Mouse (Mus musculus): ENCODE data around the gene Tex36. TPM values are rescaled to one million over a fixed set of nuclear protein-coding genes. Genes with fewer than 3 reads are reported as not detected.

The Tex36 gene
- total RNA-seq, 1 experiment = not detected

DNA sequence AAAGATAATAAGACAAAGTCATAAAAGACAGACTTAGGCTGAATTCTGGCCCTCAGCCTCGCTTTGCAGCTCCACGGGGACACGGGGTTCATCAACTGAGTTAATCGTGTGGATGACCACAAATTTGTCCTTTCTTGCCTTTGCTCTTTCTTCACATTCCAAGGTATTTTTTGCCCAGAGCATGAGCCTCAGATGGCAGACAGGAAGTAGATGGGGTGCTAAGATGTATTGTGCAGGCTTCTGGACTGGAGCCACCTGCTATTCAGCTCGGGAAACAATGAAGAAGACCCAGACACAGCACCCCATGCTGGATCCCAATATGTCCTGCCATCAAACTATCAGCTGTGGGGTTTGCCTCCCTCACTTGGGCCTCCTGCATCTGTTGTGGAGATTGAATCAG lies 5.4 kb upstream of the Tex36 start:
- TF ChIP-seq ZNF384 (IDR thresholded peaks at IDR 0.05; ENCODE audit: low read depth, low read length) = no peak
- TF ChIP-seq MAFK (IDR thresholded peaks at IDR 0.05; ENCODE audit: insufficient read depth, low read depth, low read length) = no peak
- no peak for TF ChIP-seq HCFC1 (IDR thresholded peaks at IDR 0.05; ENCODE audit: borderline replicate concordance, insufficient read depth, low read length)
- no peak for TF ChIP-seq CHD2 (IDR thresholded peaks at IDR 0.05; ENCODE audit: low read depth, low read length)
- no peak for TF ChIP-seq ZC3H11A (IDR thresholded peaks at IDR 0.05; ENCODE audit: borderline replicate concordance, low read depth, low read length)
- Histone ChIP-seq H3K27ac (ENCODE audit: insufficient read depth, low read depth, low read length, poor library complexity, severe bottlenecking) (no peak overlapping the region), H3K4me3 (ENCODE audit: insufficient read depth in 1 of 2, low read depth in 1 of 2, low read length in 2 of 2, poor library complexity in 1 of 2, severe bottlenecking in 1 of 2) (no peak overlapping the region), H3K9me3 (ENCODE audit: control insufficient read depth, insufficient read depth, low read depth, low read length) (no peaks in the 10 kb centered on the region), H3K4me1 (ENCODE audit: control insufficient read depth in 2 of 2, insufficient read depth in 2 of 2, low read length in 2 of 2, poor library complexity in 1 of 2) (peaks cover 4 to 8% of the 10 kb centered on the region in 2 experiments; a peak in 3 of 4 replicates), H3K9ac (ENCODE audit: insufficient read depth, low read depth, low read length, poor library complexity, severe bottlenecking) (no peak overlapping the region), H3K36me3 (ENCODE audit: control insufficient read depth, insufficient read depth, low read length, poor library complexity, severe bottlenecking) (no peaks in the 10 kb centered on the region)
- in situ Hi-C loops (cut with MboI; ENCODE audit: low sequenced_read_pairs in 2 of 2, unreplicated experiment in 2 of 2) = no loop called here
- DNase-seq (ENCODE audit: low read depth, low spot score) = no peak

DNA sequence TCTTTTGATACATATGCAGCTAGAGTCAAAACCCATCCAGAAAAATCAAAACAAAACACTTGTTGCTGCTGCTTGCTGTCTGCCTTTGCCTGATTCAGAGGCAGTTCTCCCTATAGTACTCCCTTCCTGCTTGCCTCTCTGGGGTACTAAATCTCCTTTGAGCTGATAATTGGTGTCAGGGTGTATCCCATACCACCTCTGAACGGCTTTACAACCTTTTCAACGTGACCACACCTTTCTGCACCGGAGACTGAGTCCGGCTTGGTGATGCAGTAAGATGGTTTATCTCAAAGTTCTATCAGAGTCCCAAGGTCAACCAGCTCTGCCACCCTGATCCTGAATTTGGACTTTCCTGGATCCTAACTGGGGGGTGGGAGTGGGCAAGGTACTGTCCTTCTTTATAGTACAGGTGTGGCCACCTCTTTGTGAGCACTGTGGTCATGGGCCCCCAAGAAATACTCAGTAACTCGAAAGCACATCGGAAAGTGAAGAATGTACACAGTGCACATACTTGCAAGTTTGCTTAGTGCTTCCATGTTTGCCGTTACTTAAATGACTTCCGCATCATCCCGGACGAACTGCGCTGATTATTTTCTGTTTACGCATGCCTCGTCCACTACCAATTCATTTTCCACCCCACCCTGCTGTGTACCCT lies 2.6 kb upstream of the Tex36 start:
- Histone ChIP-seq H3K9me3 (ENCODE audit: control insufficient read depth, insufficient read depth, low read depth, low read length) (no peaks in the 10 kb centered on the region), H3K27ac (ENCODE audit: insufficient read depth, low read depth, low read length, poor library complexity, severe bottlenecking) (no peak overlapping the region), H3K9ac (ENCODE audit: insufficient read depth, low read depth, low read length, poor library complexity, severe bottlenecking) (no peak overlapping the region), H3K4me1 (ENCODE audit: control insufficient read depth in 2 of 2, insufficient read depth in 2 of 2, low read length in 2 of 2, poor library complexity in 1 of 2) (peaks cover 4 to 8% of the 10 kb centered on the region in 2 experiments; a peak in 3 of 4 replicates), H3K4me3 (ENCODE audit: insufficient read depth in 1 of 2, low read depth in 1 of 2, low read length in 2 of 2, poor library complexity in 1 of 2, severe bottlenecking in 1 of 2) (no peak overlapping the region), H3K36me3 (ENCODE audit: control insufficient read depth, insufficient read depth, low read length, poor library complexity, severe bottlenecking) (no peaks in the 10 kb centered on the region)
- DNase-seq (ENCODE audit: low read depth, low spot score) = no peak
- TF ChIP-seq ZNF384 (IDR thresholded peaks at IDR 0.05; ENCODE audit: low read depth, low read length) (no peak), ZC3H11A (IDR thresholded peaks at IDR 0.05; ENCODE audit: borderline replicate concordance, low read depth, low read length) (no peak), CHD2 (IDR thresholded peaks at IDR 0.05; ENCODE audit: low read depth, low read length) (no peak), MAFK (IDR thresholded peaks at IDR 0.05; ENCODE audit: insufficient read depth, low read depth, low read length) (no peak), HCFC1 (IDR thresholded peaks at IDR 0.05; ENCODE audit: borderline replicate concordance, insufficient read depth, low read length) (no peak)
- in situ Hi-C loops (cut with MboI; ENCODE audit: low sequenced_read_pairs in 2 of 2, unreplicated experiment in 2 of 2) = no loop called here

DNA sequence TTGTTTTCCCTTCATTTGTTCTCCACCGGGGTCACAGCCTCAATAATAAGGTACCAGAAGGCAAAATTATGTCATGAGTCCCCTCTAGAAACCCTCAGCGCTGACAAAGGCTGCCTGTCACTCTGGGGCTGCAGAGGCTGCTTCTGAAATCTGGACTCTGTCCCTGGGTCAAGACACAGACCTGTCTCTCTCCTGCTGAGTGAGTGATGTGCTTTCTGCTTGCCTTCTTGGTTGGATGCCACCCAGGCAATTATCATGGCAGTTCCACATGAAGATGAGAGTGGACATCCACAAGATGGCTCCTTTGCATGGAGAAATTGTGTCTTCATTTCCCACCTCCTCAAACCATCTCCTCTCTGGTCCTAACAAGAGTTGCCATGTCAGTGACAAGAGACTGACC lies 1.2 kb upstream of the Tex36 start:
- in situ Hi-C loops (cut with MboI; ENCODE audit: low sequenced_read_pairs in 2 of 2, unreplicated experiment in 2 of 2) = no loop called here
- Histone ChIP-seq H3K9ac (ENCODE audit: insufficient read depth, low read depth, low read length, poor library complexity, severe bottlenecking) (no peak overlapping the region), H3K36me3 (ENCODE audit: control insufficient read depth, insufficient read depth, low read length, poor library complexity, severe bottlenecking) (no peaks in the 10 kb centered on the region), H3K4me3 (ENCODE audit: insufficient read depth in 1 of 2, low read depth in 1 of 2, low read length in 2 of 2, poor library complexity in 1 of 2, severe bottlenecking in 1 of 2) (no peak overlapping the region), H3K27ac (ENCODE audit: insufficient read depth, low read depth, low read length, poor library complexity, severe bottlenecking) (no peak overlapping the region), H3K9me3 (ENCODE audit: control insufficient read depth, insufficient read depth, low read depth, low read length) (no peaks in the 10 kb centered on the region), H3K4me1 (ENCODE audit: control insufficient read depth in 2 of 2, insufficient read depth in 2 of 2, low read length in 2 of 2, poor library complexity in 1 of 2) (peaks cover 4 to 8% of the 10 kb centered on the region in 2 experiments; a peak in 3 of 4 replicates)
- no peak for DNase-seq (ENCODE audit: low read depth, low spot score)
- TF ChIP-seq HCFC1 (IDR thresholded peaks at IDR 0.05; ENCODE audit: borderline replicate concordance, insufficient read depth, low read length) (no peak), ZNF384 (IDR thresholded peaks at IDR 0.05; ENCODE audit: low read depth, low read length) (no peak), CHD2 (IDR thresholded peaks at IDR 0.05; ENCODE audit: low read depth, low read length) (no peak), MAFK (IDR thresholded peaks at IDR 0.05; ENCODE audit: insufficient read depth, low read depth, low read length) (no peak), ZC3H11A (IDR thresholded peaks at IDR 0.05; ENCODE audit: borderline replicate concordance, low read depth, low read length) (no peak)

DNA sequence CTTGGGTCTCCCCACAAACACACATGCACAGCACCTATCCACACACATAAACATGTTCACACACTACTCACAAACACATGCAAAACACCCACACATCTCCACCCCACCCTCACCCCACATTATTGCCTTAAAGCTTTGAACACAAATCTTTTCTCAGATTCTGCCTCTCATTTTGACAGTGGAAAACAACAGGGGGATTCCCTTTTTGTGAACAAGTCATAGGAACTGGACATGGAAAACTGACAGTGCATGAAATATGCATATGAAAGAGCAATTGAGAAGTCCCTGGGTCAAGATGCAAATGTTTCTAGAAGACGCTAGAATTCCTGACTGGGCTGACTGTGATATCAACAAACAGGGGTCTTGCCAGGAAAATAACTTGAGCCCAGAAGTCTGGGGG lies 1.4 kb downstream of the Tex36 start:
- Histone ChIP-seq H3K27ac (ENCODE audit: insufficient read depth, low read depth, low read length, poor library complexity, severe bottlenecking) (no peak overlapping the region), H3K9me3 (ENCODE audit: control insufficient read depth, insufficient read depth, low read depth, low read length) (no peaks in the 10 kb centered on the region), H3K4me3 (ENCODE audit: insufficient read depth in 1 of 2, low read depth in 1 of 2, low read length in 2 of 2, poor library complexity in 1 of 2, severe bottlenecking in 1 of 2) (no peak overlapping the region), H3K9ac (ENCODE audit: insufficient read depth, low read depth, low read length, poor library complexity, severe bottlenecking) (no peak overlapping the region), H3K4me1 (ENCODE audit: control insufficient read depth in 2 of 2, insufficient read depth in 2 of 2, low read length in 2 of 2, poor library complexity in 1 of 2) (peaks cover 4 to 8% of the 10 kb centered on the region in 2 experiments; a peak in 3 of 4 replicates), H3K36me3 (ENCODE audit: control insufficient read depth, insufficient read depth, low read length, poor library complexity, severe bottlenecking) (no peaks in the 10 kb centered on the region)
- DNase-seq (ENCODE audit: low read depth, low spot score) = no peak
- TF ChIP-seq CHD2 (IDR thresholded peaks at IDR 0.05; ENCODE audit: low read depth, low read length) (no peak), ZC3H11A (IDR thresholded peaks at IDR 0.05; ENCODE audit: borderline replicate concordance, low read depth, low read length) (no peak), MAFK (IDR thresholded peaks at IDR 0.05; ENCODE audit: insufficient read depth, low read depth, low read length) (no peak), ZNF384 (IDR thresholded peaks at IDR 0.05; ENCODE audit: low read depth, low read length) (no peak), HCFC1 (IDR thresholded peaks at IDR 0.05; ENCODE audit: borderline replicate concordance, insufficient read depth, low read length) (no peak)
- in situ Hi-C loops (cut with MboI; ENCODE audit: low sequenced_read_pairs in 2 of 2, unreplicated experiment in 2 of 2) = no loop called here

Data from ES-E14 (cell line).